Mouse (Mus musculus): ENCODE results near the gene Ltc4s. TPM values are rescaled to one million over a fixed set of nuclear protein-coding genes. Genes with fewer than 3 reads are reported as not detected.

Gene Ltc4s
- total RNA-seq (2021): 1 to 10 TPM; 5.5 to 8.6 TPM

GRCm38 (mm10) chr11:50238324-50238723 lies at the start of gene Ltc4s:
TSS of gene Ltc4s (minus strand) at chr11:50238616.
- intact Hi-C loops (cut with DNase I): loop anchor here (2.0 to 10.0 kb wide), 2 partner anchors 24 to 254 kb away; no protein-coding TSS in a partner anchor
- DNase-seq: peak in 1 of 2 experiments; percentile 46

- intact Hi-C loops (cut with DNase I): no loop called here
Observed at GRCm38 (mm10) chr11:50286428-50286827, 48.0 kb upstream of the Ltc4s start.

GRCm38 (mm10) chr11:50285696-50286095 lies 47.3 kb upstream of the Ltc4s start:
- no peak for DNase-seq

More at GRCm38 (mm10) chr11:50286428-50286827, 48.0 kb upstream of the Ltc4s start:
- DNase-seq: no peak

GRCm38 (mm10) chr11:50285263-50285662 lies 46.8 kb upstream of the Ltc4s start:
- intact Hi-C loops (cut with DNase I): no loop called here
- DNase-seq: no peak

More at GRCm38 (mm10) chr11:50285696-50286095, 47.3 kb upstream of the Ltc4s start:
- intact Hi-C loops (cut with DNase I): no loop called here

GRCm38 (mm10) chr11:50280053-50280452 lies 41.6 kb upstream of the Ltc4s start:
- DNase-seq: no peak
- intact Hi-C loops (cut with DNase I): no loop called here

GRCm38 (mm10) chr11:50279005-50279404 lies 40.6 kb upstream of the Ltc4s start:
- intact Hi-C loops (cut with DNase I): no loop called here
- no peak for DNase-seq

GRCm38 (mm10) chr11:50277706-50278105 lies 39.3 kb upstream of the Ltc4s start:
- no peak for DNase-seq
- intact Hi-C loops (cut with DNase I): no loop called here

- intact Hi-C loops (cut with DNase I): no loop called here
- no peak for DNase-seq
Observed at GRCm38 (mm10) chr11:50277025-50277424, 38.6 kb upstream of the Ltc4s start.

- DNase-seq: no peak
- intact Hi-C loops (cut with DNase I): no loop called here
Observed at GRCm38 (mm10) chr11:50275568-50276151, 37.2 kb upstream of the Ltc4s start.

GRCm38 (mm10) chr11:50275077-50275476 lies 36.7 kb upstream of the Ltc4s start:
- intact Hi-C loops (cut with DNase I): no loop called here
- no peak for DNase-seq

- no peak for DNase-seq
- intact Hi-C loops (cut with DNase I): no loop called here
Observed at GRCm38 (mm10) chr11:50272819-50273218, 34.4 kb upstream of the Ltc4s start.

- intact Hi-C loops (cut with DNase I): no loop called here
- DNase-seq: no peak
Observed at GRCm38 (mm10) chr11:50269885-50270284, 31.5 kb upstream of the Ltc4s start.

- intact Hi-C loops (cut with DNase I): no loop called here
- no peak for DNase-seq
Observed at GRCm38 (mm10) chr11:50269163-50269562, 30.7 kb upstream of the Ltc4s start.

- intact Hi-C loops (cut with DNase I): no loop called here
- no peak for DNase-seq
Observed at GRCm38 (mm10) chr11:50266997-50267396, 28.6 kb upstream of the Ltc4s start.

- DNase-seq: no peak
- intact Hi-C loops (cut with DNase I): no loop called here
Observed at GRCm38 (mm10) chr11:50265931-50266330, 27.5 kb upstream of the Ltc4s start.

- no peak for DNase-seq
- intact Hi-C loops (cut with DNase I): loop anchor here (2.0 kb wide), 1 partner anchor 24 kb away; the partner anchor contains the start of gene Ltc4s
Observed at GRCm38 (mm10) chr11:50263198-50263597, 24.8 kb upstream of the Ltc4s start.

GRCm38 (mm10) chr11:50262020-50262419 lies 23.6 kb upstream of the Ltc4s start:
- intact Hi-C loops (cut with DNase I): loop anchor here (2.0 kb wide), 1 partner anchor 23 kb away; the partner anchor contains the start of gene Ltc4s
- peak in 1 of 2 experiments; percentile 43 for DNase-seq

GRCm38 (mm10) chr11:50258310-50258709 lies 19.9 kb upstream of the Ltc4s start:
- no peak for DNase-seq
- intact Hi-C loops (cut with DNase I): no loop called here

GRCm38 (mm10) chr11:50256615-50257014 lies 18.2 kb upstream of the Ltc4s start:
- intact Hi-C loops (cut with DNase I): no loop called here
- DNase-seq: no peak

GRCm38 (mm10) chr11:50254010-50254580 lies 15.7 kb upstream of the Ltc4s start:
- intact Hi-C loops (cut with DNase I): no loop called here
- no peak for DNase-seq

GRCm38 (mm10) chr11:50253393-50253792 lies 15.0 kb upstream of the Ltc4s start:
- intact Hi-C loops (cut with DNase I): no loop called here
- no peak for DNase-seq

- no peak for DNase-seq
- intact Hi-C loops (cut with DNase I): no loop called here
Observed at GRCm38 (mm10) chr11:50252684-50253265, 14.4 kb upstream of the Ltc4s start.

Data from heart, postnatal 36 days (tissue).